Mouse (Mus musculus) MEL (cell line): ENCODE results near the gene Plxdc1. TPM values are rescaled to one million over a fixed set of nuclear protein-coding genes. Genes with fewer than 3 reads are reported as not detected.

ENCODE experiments used
- DNase-seq: peaks from one replicate; pipeline ENCODE4 v3.0.0; 2011; ENCODE audit warnings: low read depth, low spot score
- H3K27ac ChIP-seq: 2 replicates; pipeline ENCODE4 v1.5.1; 2012; ENCODE audit warnings: low read depth, mild to moderate bottlenecking, control low read depth, low read length, moderate library complexity; ENCODE audit not compliant: control insufficient read depth
- H3K27me3 ChIP-seq, 2 experiments: fragments of 150-350 bp in 1 of 2; sonication (generic) in 1 of 2; 2 replicates each; pipeline ENCODE4 v1.6.1; 2012; ENCODE audit warnings: low read length in 2 of 2, mild to moderate bottlenecking in 2 of 2, improper control_type of control experiment in 1 of 2, moderate library complexity in 1 of 2; ENCODE audit not compliant: insufficient read depth in 2 of 2, control insufficient read depth in 1 of 2
- H3K36me3 ChIP-seq, 2 experiments: 2 replicates each; pipeline ENCODE4 v1.6.1; 2012 to 2014; ENCODE audit warnings: low read length in 2 of 2, improper control_type of control experiment in 1 of 2, inconsistent platforms in 1 of 2, mild to moderate bottlenecking in 1 of 2; ENCODE audit not compliant: insufficient read depth in 2 of 2, control insufficient read depth in 1 of 2
- H3K4me1 ChIP-seq, 2 experiments: fragments of 150-350 bp in 1 of 2; sonication (generic) in 1 of 2; 2 replicates each; pipeline ENCODE4 v1.6.1; 2012; ENCODE audit warnings: low read length in 2 of 2, improper control_type of control experiment in 1 of 2, mild to moderate bottlenecking in 1 of 2; ENCODE audit not compliant: insufficient read depth in 2 of 2, control insufficient read depth in 1 of 2
- H3K4me3 ChIP-seq, 2 experiments: fragments of 150-350 bp in 1 of 2; sonication (generic) in 1 of 2; 2 replicates each; pipeline ENCODE4 v1.5.1; 2012; ENCODE audit warnings: low read depth in 2 of 2, low read length in 2 of 2, mild to moderate bottlenecking in 2 of 2, moderate library complexity in 2 of 2, control low read depth in 1 of 2, improper control_type of control experiment in 1 of 2; ENCODE audit not compliant: control insufficient read depth in 1 of 2, insufficient read depth in 1 of 2
- H3K79me2 ChIP-seq: 2 replicates; pipeline ENCODE4 v1.6.1; 2012; ENCODE audit warnings: mild to moderate bottlenecking, low read length, moderate library complexity; ENCODE audit not compliant: control insufficient read depth, poor library complexity, insufficient read depth
- H3K9ac ChIP-seq: 2 replicates; pipeline ENCODE4 v1.6.1; 2012; ENCODE audit warnings: low read depth, mild to moderate bottlenecking, control low read depth, low read length, moderate library complexity; ENCODE audit not compliant: control insufficient read depth, poor library complexity, severe bottlenecking
- H3K9me3 ChIP-seq: fragments of 150-350 bp; sonication (generic); replicated peaks from 2 replicates; pipeline ENCODE4 v1.6.1; 2012; ENCODE audit warnings: mild to moderate bottlenecking, low read length, improper control_type of control experiment, moderate library complexity; ENCODE audit not compliant: insufficient read depth
- CTCF ChIP-seq, 3 experiments: IDR thresholded peaks in 2 of 3; conservative IDR thresholded peaks in 1 of 3; 2 replicates each; pipeline ENCODE4 v1.5.1; 2011 to 2012; ENCODE audit warnings: low read length in 3 of 3, low read depth in 2 of 3, mild to moderate bottlenecking in 2 of 3, improper control_type of control experiment in 1 of 3, inconsistent platforms in 1 of 3, mixed read lengths in 1 of 3, moderate library complexity in 1 of 3; ENCODE audit not compliant: control insufficient read depth in 1 of 3, insufficient read depth in 1 of 3, poor library complexity in 1 of 3, severe bottlenecking in 1 of 3
- ELF1 ChIP-seq: IDR thresholded peaks from 2 replicates; pipeline ENCODE4 v1.6.1; 2014; ENCODE audit warnings: low read depth, mild to moderate bottlenecking, inconsistent platforms, low read length, improper control_type of control experiment, moderate library complexity
- EP300 ChIP-seq, 2 experiments: IDR thresholded peaks; 2 replicates each; pipeline ENCODE4 v1.6.1; 2011; ENCODE audit warnings: improper control_type of control experiment in 2 of 2, low read length in 2 of 2, low read depth in 1 of 2, mild to moderate bottlenecking in 1 of 2
- HCFC1 ChIP-seq: IDR thresholded peaks from 2 replicates; pipeline ENCODE4 v1.6.1; 2012; ENCODE audit warnings: low read depth, mild to moderate bottlenecking, inconsistent platforms, low read length, improper control_type of control experiment, moderate library complexity
- JUND ChIP-seq: IDR thresholded peaks from 2 replicates; pipeline ENCODE4 v1.6.1; 2011; ENCODE audit warnings: low read depth, mild to moderate bottlenecking, improper control_type of control experiment, low read length
- MAX ChIP-seq: IDR thresholded peaks from 2 replicates; pipeline ENCODE4 v1.6.1; 2011; ENCODE audit warnings: low read length, improper control_type of control experiment
- MXI1 ChIP-seq: IDR thresholded peaks from 2 replicates; pipeline ENCODE4 v1.6.1; 2011; ENCODE audit warnings: mild to moderate bottlenecking, low read depth, low read length, improper control_type of control experiment
- MYC ChIP-seq: IDR thresholded peaks from 2 replicates; pipeline ENCODE4 v1.6.1; 2011; ENCODE audit warnings: low read depth, mild to moderate bottlenecking, low read length, improper control_type of control experiment, moderate library complexity
- NELFE ChIP-seq: IDR thresholded peaks from 2 replicates; pipeline ENCODE4 v1.6.1; 2011; ENCODE audit warnings: low read depth, low read length, improper control_type of control experiment
- RAD21 ChIP-seq: IDR thresholded peaks from 2 replicates; pipeline ENCODE4 v1.6.1; 2011; ENCODE audit warnings: mild to moderate bottlenecking, low read depth, low read length, improper control_type of control experiment
- SIN3A ChIP-seq: IDR thresholded peaks from 2 replicates; pipeline ENCODE4 v1.6.1; 2012; ENCODE audit warnings: low read length, improper control_type of control experiment, inconsistent platforms
- TCF12 ChIP-seq: IDR thresholded peaks from 2 replicates; pipeline ENCODE4 v1.6.1; 2014; ENCODE audit warnings: low read depth, mild to moderate bottlenecking, inconsistent platforms, low read length, improper control_type of control experiment, moderate library complexity
- UBTF ChIP-seq: IDR thresholded peaks from 2 replicates; pipeline ENCODE4 v1.6.1; 2012; ENCODE audit warnings: low read depth, mild to moderate bottlenecking, inconsistent platforms, low read length, improper control_type of control experiment, moderate library complexity, borderline replicate concordance; ENCODE audit not compliant: insufficient read depth
- USF2 ChIP-seq, 2 experiments: IDR thresholded peaks; 2 replicates each; pipeline ENCODE4 v1.6.1; 2011 to 2012; ENCODE audit warnings: improper control_type of control experiment in 2 of 2, low read length in 2 of 2, borderline replicate concordance in 1 of 2, inconsistent platforms in 1 of 2, low read depth in 1 of 2, mild to moderate bottlenecking in 1 of 2; ENCODE audit not compliant: insufficient read depth in 1 of 2
- ZKSCAN1 ChIP-seq: IDR thresholded peaks from 2 replicates; pipeline ENCODE4 v1.6.1; 2012; ENCODE audit warnings: low read depth, mild to moderate bottlenecking, inconsistent platforms, low read length, improper control_type of control experiment, moderate library complexity
- ZNF384 ChIP-seq: IDR thresholded peaks from 2 replicates; pipeline ENCODE4 v1.6.1; 2012; ENCODE audit warnings: low read depth, mild to moderate bottlenecking, inconsistent platforms, low read length, improper control_type of control experiment
- polyA plus RNA-seq, 2 experiments: library from polyadenylated mRNA; stranded (reverse) in 1 of 2; unstranded in 1 of 2; fragments of >175 nt in 1 of 2; fragments of >200 nt in 1 of 2; gene quantifications; 2 replicates each; pipeline versions ENCODE4 v1.2.1 to v1.2.4; 2012; ENCODE audit warnings: low replicate concordance in 2 of 2, low read depth in 1 of 2; ENCODE audit not compliant: insufficient read length in 2 of 2, insufficient read depth in 1 of 2, missing spikeins in 1 of 2
- total RNA-seq: library from RNA; depleted of rRNA; stranded (reverse); fragments of 300-350 nt; gene quantifications from 2 replicates; pipeline ENCODE4 v1.2.3, GENCODE M21; 2012

Gene Plxdc1
- total and polyA plus RNA-seq, 3 experiments = 13.1 to 24.5 TPM; not detected in 1

DNA sequence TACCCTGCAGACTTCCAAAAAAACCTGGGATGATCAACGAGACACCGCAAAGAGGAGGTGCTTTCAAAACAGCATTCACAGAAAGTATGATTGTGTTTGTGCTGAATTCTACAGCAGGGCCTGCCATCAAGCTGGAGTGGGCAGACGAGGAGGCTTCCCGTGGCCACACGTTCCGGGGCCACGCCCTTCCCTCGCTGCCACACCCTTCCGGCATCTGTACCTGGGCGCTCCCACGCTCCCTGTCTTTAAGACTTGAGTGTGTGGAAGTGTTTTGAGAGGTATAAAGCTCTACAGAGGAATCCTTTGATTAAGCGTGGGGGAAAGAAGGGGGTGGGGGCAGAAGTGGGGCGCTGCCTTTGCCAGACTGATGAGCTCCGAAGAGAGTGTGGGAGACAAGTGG lies 73.1 kb downstream of the Plxdc1 start:
- Histone ChIP-seq H3K4me1 (peaks cover 3 to 19% of the 10 kb centered on the region in 2 experiments), H3K9me3 (no peaks in the 10 kb centered on the region), H3K27ac (peak overlapping the region; percentile 35), H3K4me3 (peak overlapping the region; percentile 11 to 12; a peak in 2 of 4 replicates), H3K36me3 (peaks cover 0 to 10% of the 10 kb centered on the region in 2 experiments; a peak in 2 of 4 replicates), H3K27me3 (no peaks in the 10 kb centered on the region), H3K9ac (peak overlapping the region; percentile 32), H3K79me2 (no peaks in the 10 kb centered on the region)
- peak; percentile 54 for DNase-seq
- TF ChIP-seq USF2 (IDR thresholded peaks at IDR 0.05; ENCODE audit: borderline replicate concordance in 1 of 2, insufficient read depth in 1 of 2, low read depth in 1 of 2, low read length in 2 of 2) (no peak), MYC (no peak), RAD21 (no peak), SIN3A (no peak), ZNF384 (no peak), TCF12 (no peak), HCFC1 (0 out of 2 replicates have a peak, but pooled peaks have one; percentile 27), UBTF (no peak), CTCF (IDR thresholded peaks at IDR 0.05 in 2 of 3, conservative IDR thresholded peaks at IDR 0.05 in 1 of 3; ENCODE audit: control insufficient read depth in 1 of 3, insufficient read depth in 1 of 3, low read depth in 2 of 3, low read length in 3 of 3, poor library complexity in 1 of 3, severe bottlenecking in 1 of 3) (no peak), ELF1 (0 out of 2 replicates have a peak, but pooled peaks have one; percentile 22), MAX (peak; percentile 30; the same call in 1 of the 2 replicates), NELFE (peak; percentile 22; the same call in 1 of the 2 replicates), EP300 (IDR thresholded peaks at IDR 0.05; ENCODE audit: low read depth in 1 of 2, low read length in 2 of 2) (peak; percentile 19 to 57; a peak in 2 of 4 replicates), MXI1 (peak; percentile 57; the same call in 1 of the 2 replicates)

DNA sequence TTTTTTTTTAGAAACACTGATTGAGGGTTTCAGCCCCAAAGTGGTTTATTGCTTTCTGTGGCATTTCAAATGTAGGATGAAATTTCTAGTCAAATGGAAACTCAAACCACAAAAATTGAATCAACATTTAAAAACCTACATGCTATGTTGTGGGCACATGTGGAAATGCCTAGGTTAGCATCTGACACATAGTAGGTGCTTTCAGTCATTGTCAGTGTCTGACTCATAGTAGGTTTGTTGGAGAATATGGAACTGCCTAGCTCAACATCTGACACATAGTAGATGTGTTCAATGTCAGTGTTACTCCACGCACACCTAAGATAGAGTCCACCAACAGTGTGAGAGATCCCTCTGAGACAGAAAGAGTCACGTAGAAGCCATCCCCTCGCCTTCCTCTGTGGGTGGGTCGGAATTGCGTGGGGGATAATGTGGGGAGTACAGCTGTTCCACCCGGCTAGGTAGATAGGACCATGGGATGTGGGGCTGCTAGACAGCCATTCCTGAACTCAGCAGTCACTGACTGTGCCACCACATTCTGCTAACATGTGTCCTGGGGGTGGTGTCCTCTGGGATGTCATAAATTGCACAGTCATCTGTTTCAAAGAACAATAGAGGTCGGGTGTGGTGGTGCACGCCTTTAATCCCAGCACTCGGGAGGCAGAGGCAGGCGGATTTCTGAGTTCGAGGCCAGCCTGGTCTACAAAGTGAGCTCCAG lies 77.5 kb downstream of the Plxdc1 start:
- DNase-seq = no peak
- Histone ChIP-seq H3K79me2 (no peaks in the 10 kb centered on the region), H3K9ac (no peak overlapping the region), H3K27ac (no peak overlapping the region), H3K9me3 (no peaks in the 10 kb centered on the region), H3K4me1 (peaks cover 3 to 18% of the 10 kb centered on the region in 2 experiments), H3K4me3 (no peak overlapping the region), H3K36me3 (peaks cover 0 to 10% of the 10 kb centered on the region in 2 experiments; a peak in 2 of 4 replicates), H3K27me3 (no peaks in the 10 kb centered on the region)
- TF ChIP-seq JUND (no peak), ZKSCAN1 (peak; percentile 93)
- TF ChIP-seq, all 39 proteins: peak for 1
